Mouse (Mus musculus) lung, adult 2 months (tissue): ENCODE results near the gene Zbtb8b. TPM values are rescaled to one million over a fixed set of nuclear protein-coding genes. Genes with fewer than 3 reads are reported as not detected.

Experiments
- DNase-seq: peaks from one replicate; pipeline ENCODE4 v3.0.0; 2022
- H3K4me1 ChIP-seq: fragments of 200-500 bp; 2 replicates; pipeline ENCODE4 v1.6.1; 2011; ENCODE audit warnings: low read length; ENCODE audit not compliant: control insufficient read depth, insufficient read depth
- H3K4me3 ChIP-seq: fragments of 200-500 bp; replicated peaks from 2 replicates; pipeline ENCODE3; 2011; ENCODE audit warnings: low read depth, mild to moderate bottlenecking, control low read depth, low read length; ENCODE audit errors: extremely low read depth
- CTCF ChIP-seq: fragments of 200-500 bp; IDR thresholded peaks from 2 replicates; pipeline ENCODE4 v1.5.1; 2011; ENCODE audit warnings: mild to moderate bottlenecking, low read length, control low read depth; ENCODE audit not compliant: insufficient read depth
- POLR2A ChIP-seq: fragments of 200-500 bp; IDR thresholded peaks from 2 replicates; pipeline ENCODE4 v1.6.1; 2011; ENCODE audit warnings: low read depth, mild to moderate bottlenecking, control low read depth, low read length, borderline replicate concordance; ENCODE audit errors: extremely low read depth
- WGBS: fragments of 180-500 bp; shearing (Covaris S2); methylation state at CpG from one replicate; pipeline ENCODE4 v1.1.7; 2018; 5-methylcytosine and 5-hydroxymethylcytosine counted together
- polyA plus RNA-seq: library from polyadenylated mRNA; depleted of rRNA; stranded (reverse); fragments of >200 nt; gene quantifications from 2 replicates; pipeline ENCODE4 v1.2.3, GENCODE M21; 2012; rRNA removed

Zbtb8b gene
- polyA plus RNA-seq, 1 experiment, result 0.14 TPM

DNA sequence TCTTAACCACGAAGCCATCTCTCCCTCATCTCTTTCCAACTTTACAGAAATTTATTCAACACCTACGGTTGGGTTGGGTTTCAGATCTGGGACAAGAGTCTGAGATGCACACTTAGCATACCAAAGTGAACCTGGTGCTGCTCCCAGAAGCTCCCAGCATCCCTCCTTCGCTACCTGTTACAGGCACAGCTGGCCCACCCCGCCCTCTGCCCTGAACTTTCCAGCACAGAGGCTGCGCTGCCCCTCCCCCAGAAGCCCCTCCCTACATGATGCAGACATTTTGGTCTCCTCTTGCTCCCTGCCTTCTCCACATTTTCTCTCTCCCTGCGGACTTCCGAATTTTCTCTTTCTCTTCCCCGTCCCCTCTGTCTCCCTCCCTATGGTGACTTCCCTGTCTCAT lies 59.5 kb downstream of the Zbtb8b start:
- H3K4me1 ChIP-seq, result peaks cover 19% of the 10 kb centered on the region
- TF ChIP-seq CTCF (no peak), POLR2A (no peak)
- H3K4me3 ChIP-seq, result no peak overlapping the region
- WGBS, result 84% methylated on average over 8 of the region's 8 CpGs
- DNase-seq, result no peak

DNA sequence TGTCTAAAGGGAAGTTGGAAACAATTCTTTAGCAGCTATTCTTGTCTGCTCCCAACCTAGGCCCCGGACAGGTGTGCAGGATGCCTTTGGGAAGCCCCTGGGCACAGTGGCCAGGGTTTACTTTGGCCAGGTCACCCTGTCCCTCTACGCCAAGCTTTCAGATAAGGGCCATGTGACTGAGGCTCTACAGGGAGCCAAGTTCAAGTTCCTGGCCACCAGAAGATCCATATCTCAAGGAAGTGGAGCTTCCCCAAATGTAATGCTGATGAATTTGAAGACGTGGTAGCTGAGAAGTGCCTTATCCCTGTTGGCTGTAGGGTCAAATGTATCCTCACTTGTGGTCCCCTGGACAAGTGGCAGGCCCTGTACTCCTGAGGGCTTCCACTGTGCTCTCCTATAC lies 60.8 kb downstream of the Zbtb8b start:
- TF ChIP-seq CTCF, result no peak
- TF ChIP-seq POLR2A, result no peak
- no peak overlapping the region for H3K4me3 ChIP-seq
- no peak for DNase-seq
- WGBS, result 57% methylated on average over 3 of the region's 3 CpGs
- H3K4me1 ChIP-seq, result peaks cover 15% of the 10 kb centered on the region

GRCm38 (mm10) chr4:129377601-129378390 lies 62.9 kb downstream of the Zbtb8b start, which contains the start of gene Zbtb8a:
TSS of gene Zbtb8a (minus strand) at chr4:129378116.
- 2% methylated on average over 65 of the region's 65 CpGs for WGBS
- DNase-seq, result peak; percentile 69
- TF ChIP-seq CTCF (no peak), POLR2A (peak; percentile 57; the same call in 1 of the 2 replicates)
- H3K4me1 ChIP-seq, result peaks cover 16% of the 10 kb centered on the region
- H3K4me3 ChIP-seq, result peak within 1 kb of the TSS; percentile 75

- Histone ChIP-seq H3K4me1 (peaks cover 16% of the 10 kb centered on the region), H3K4me3 (peak overlapping the region; percentile 75)
- peak; percentile 30; the same call in 1 of the 2 replicates for TF ChIP-seq POLR2A
- TF ChIP-seq CTCF, result no peak
- under 1% methylated on average over 35 of the region's 68 CpGs for WGBS
- peak; percentile 71 for DNase-seq
Measured at GRCm38 (mm10) chr4:129376961-129377545, 63.6 kb downstream of the Zbtb8b start.

DNA sequence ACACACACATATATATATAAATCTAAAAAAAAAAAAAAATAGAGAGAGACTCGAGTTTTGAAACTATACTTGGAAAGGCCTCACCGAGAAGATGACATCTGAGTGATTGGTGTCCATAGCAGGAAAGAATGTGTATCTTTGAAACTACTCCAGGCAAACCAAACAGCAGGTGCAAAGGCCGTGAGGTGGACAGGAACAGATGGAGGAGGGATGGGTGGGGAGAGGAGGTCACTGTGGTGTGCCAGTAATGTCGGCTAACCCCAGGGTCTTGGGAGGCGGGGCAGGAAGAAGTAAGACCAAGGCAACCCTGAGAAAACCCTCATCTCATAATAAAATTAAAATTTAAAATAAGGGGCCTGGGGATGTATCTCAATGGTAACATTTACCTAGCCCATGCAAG lies 64.8 kb downstream of the Zbtb8b start:
- DNase-seq, result no peak
- WGBS, result 60% methylated on average over 5 of the region's 5 CpGs
- no peak for TF ChIP-seq CTCF
- TF ChIP-seq POLR2A, result no peak
- H3K4me1 ChIP-seq, result peaks cover 16% of the 10 kb centered on the region
- H3K4me3 ChIP-seq, result no peak overlapping the region

Other genes starting within 250 kb of the Zbtb8b start
- 47.1 and 50.1 TPM in 2 replicates for gene C77080, start 179.4 kb downstream of the Zbtb8b start, polyA plus RNA-seq
- 2.8 TPM in 2 replicates for gene Sync, start 153.2 kb downstream of the Zbtb8b start, polyA plus RNA-seq
- 16.7 and 23.5 TPM in 2 replicates for gene Rbbp4, start 105.5 kb downstream of the Zbtb8b start, polyA plus RNA-seq
- gene Zbtb8os, start 105.2 kb downstream of the Zbtb8b start, polyA plus RNA-seq, result 5.8 and 11.3 TPM in 2 replicates
- 8.8 and 13.9 TPM in 2 replicates for gene Zbtb8a, start 62.7 kb downstream of the Zbtb8b start, polyA plus RNA-seq
- 18.9 and 28.4 TPM in 2 replicates for gene Bsdc1, start 20.7 kb upstream of the Zbtb8b start, polyA plus RNA-seq
- 0.12 TPM in 1 of 2 replicates, not detected in the other for gene Tssk3, start 50.2 kb upstream of the Zbtb8b start, polyA plus RNA-seq
- 0.80 and 1.1 TPM in 2 replicates for gene Fam229a, start 50.3 kb upstream of the Zbtb8b start, polyA plus RNA-seq
- 16.6 and 18.6 TPM in 2 replicates for gene Marcksl1, start 72.7 kb upstream of the Zbtb8b start, polyA plus RNA-seq
- 35.3 and 64.8 TPM in 2 replicates for gene Hdac1, start 101.9 kb upstream of the Zbtb8b start, polyA plus RNA-seq
- 7.9 and 11.8 TPM in 2 replicates for gene Lck, start 132.8 kb upstream of the Zbtb8b start, polyA plus RNA-seq
- 1.9 and 2.7 TPM in 2 replicates for gene Fam167b, start 137.7 kb upstream of the Zbtb8b start, polyA plus RNA-seq
- gene Eif3i, start 159.8 kb upstream of the Zbtb8b start, polyA plus RNA-seq, result 148 and 197 TPM in 2 replicates
- gene Tmem234, start 159.8 kb upstream of the Zbtb8b start, polyA plus RNA-seq, result 136 and 158 TPM in 2 replicates
- 16.0 and 17.8 TPM in 2 replicates for gene Dcdc2b, start 173.4 kb upstream of the Zbtb8b start, polyA plus RNA-seq
- gene Iqcc, start 178.2 kb upstream of the Zbtb8b start, polyA plus RNA-seq, result 31.1 and 36.5 TPM in 2 replicates
- gene Ccdc28b, start 183.1 kb upstream of the Zbtb8b start, polyA plus RNA-seq, result 20.6 and 34.1 TPM in 2 replicates
- gene Txlna, start 200.2 kb upstream of the Zbtb8b start, polyA plus RNA-seq, result 30.0 and 36.7 TPM in 2 replicates
- gene Kpna6, start 231.9 kb upstream of the Zbtb8b start, polyA plus RNA-seq, result 16.6 and 26.3 TPM in 2 replicates